17 mouse cellular contexts compared by ENCODE assay signal in the genomic region with DNA sequence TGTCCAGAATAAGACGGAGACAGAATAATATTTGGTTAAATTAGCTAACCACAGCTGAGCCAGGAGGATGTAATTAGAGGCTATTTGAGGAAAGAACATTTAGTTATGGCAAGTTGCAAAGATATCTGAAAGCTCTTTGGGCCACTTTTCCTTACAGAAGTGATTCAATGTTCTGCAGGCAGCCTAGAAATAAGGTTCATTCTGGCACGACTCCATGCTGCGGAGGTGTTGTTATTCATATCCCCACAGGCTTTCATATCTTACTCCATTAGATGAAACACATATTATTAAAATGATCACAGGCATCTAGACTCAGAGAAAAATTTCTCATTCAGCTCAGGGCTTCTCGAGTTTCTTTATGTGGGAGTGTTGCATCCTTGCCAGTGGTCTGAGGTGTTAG.
DNase-seq lines count a peak whose midpoint lies in the region; ATAC-seq and TF ChIP-seq lines count a peak whose summit lies in the region.
"Had no signal": no experiment of that assay in that cellular context is flagged by ENCODE, and none has a peak within 500 bp of the region (broad histone marks: within the 10 kb centered on the region; RNA-seq: fewer than 3 reads in every experiment).

No protein-coding gene starts in this region.

- no peak overlapping the region for H3K9ac ChIP-seq in forebrain, embryonic 16.5 days (replicated peaks; ENCODE audit: low read depth, low read length)
- H3K9ac ChIP-seq in stomach, postnatal 0 days (ENCODE audit: low read length) = no peak overlapping the region
- H3K9ac ChIP-seq: hindbrain, embryonic 13.5 days; intestine, embryonic 15.5 days; kidney, embryonic 15.5 days; liver, embryonic 15.5 days had no signal

- TF ChIP-seq EP300 in stomach, postnatal 0 days (optimal IDR thresholded peaks at IDR 0.05) = no peak

- no peak for ATAC-seq in forebrain, embryonic 16.5 days
- no peak for ATAC-seq in stomach, postnatal 0 days (ENCODE audit: low FRiP score, low TSS enrichment)
- ATAC-seq: forebrain, embryonic 14.5 days; intestine, embryonic 15.5 days; lung, postnatal 0 days had no signal

- DNase-seq in brain, embryonic 14.5 days (ENCODE audit: low read depth) = peak; percentile 8
- peak; percentile 44 to 61 for DNase-seq in frontal cortex, postnatal 36 days (ENCODE audit: low spot score in 2 of 2)
- DNase-seq in left cerebral cortex, adult 2 months (ENCODE audit: extremely low spot score in 1 of 2, low spot score in 2 of 2) = peak; percentile 30 to 55
- DNase-seq in right cerebral cortex, postnatal 14 days = peak; percentile 12
- DNase-seq in gastrocnemius, postnatal 10 days = no peak
- DNase-seq in stomach, postnatal 0 days (ENCODE audit: low spot score) = no peak
- DNase-seq: adrenal gland, postnatal 25 days; cerebellum, adult 9-11 months; gastrocnemius, postnatal 36 days; midbrain, embryonic 14.5 days had no signal

- H3K36me3 ChIP-seq in forebrain, embryonic 16.5 days (ENCODE audit: control insufficient read depth, insufficient read depth) = no peaks in the 10 kb centered on the region
- no peaks in the 10 kb centered on the region for H3K36me3 ChIP-seq in stomach, postnatal 0 days (ENCODE audit: control insufficient read depth, insufficient read depth, low read length)
- H3K36me3 ChIP-seq: hindbrain, embryonic 13.5 days; intestine, embryonic 15.5 days; kidney, embryonic 15.5 days; liver, embryonic 15.5 days had no signal

- no peak overlapping the region for H3K27ac ChIP-seq in left cerebral cortex, adult 2 months
- no peak overlapping the region for H3K27ac ChIP-seq in forebrain, embryonic 16.5 days (ENCODE audit: low read length)
- no peak overlapping the region for H3K27ac ChIP-seq in stomach, postnatal 0 days (replicated peaks)
- H3K27ac ChIP-seq: hindbrain, embryonic 13.5 days; intestine, embryonic 15.5 days; kidney, embryonic 15.5 days; liver, embryonic 15.5 days had no signal

- H3K4me2 ChIP-seq in forebrain, embryonic 16.5 days (ENCODE audit: low read length) = no peak overlapping the region
- H3K4me2 ChIP-seq in stomach, postnatal 0 days (replicated peaks; ENCODE audit: low read depth) = no peak overlapping the region
- H3K4me2 ChIP-seq: hindbrain, embryonic 13.5 days; intestine, embryonic 15.5 days; kidney, embryonic 15.5 days; liver, embryonic 15.5 days had no signal

- H3K27me3 ChIP-seq in forebrain, embryonic 16.5 days (replicated peaks; ENCODE audit: control insufficient read depth, insufficient read depth, low read length) = no peaks in the 10 kb centered on the region
- H3K27me3 ChIP-seq in stomach, postnatal 0 days (ENCODE audit: control insufficient read depth, insufficient read depth, low read length) = no peaks in the 10 kb centered on the region
- H3K27me3 ChIP-seq: hindbrain, embryonic 13.5 days; intestine, embryonic 15.5 days; kidney, embryonic 15.5 days; liver, embryonic 15.5 days had no signal

- 76% methylated on average over 4 of the region's 4 CpGs for WGBS in forebrain, embryonic 16.5 days
- 67% methylated on average over 4 of the region's 4 CpGs for WGBS in stomach, postnatal 0 days

- intact Hi-C loops in left cerebral cortex, adult 2 months (cut with DNase I) = loop anchor here (10.0 kb wide), 1 partner anchor 482 kb away; no protein-coding TSS in a partner anchor

- no peak overlapping the region for H3K4me3 ChIP-seq in left cerebral cortex, adult 2 months
- H3K4me3 ChIP-seq in forebrain, embryonic 16.5 days (replicated peaks; ENCODE audit: low read length) = no peak overlapping the region
- H3K4me3 ChIP-seq in stomach, postnatal 0 days (ENCODE audit: low read depth, low read length) = no peak overlapping the region
- H3K4me3 ChIP-seq: hindbrain, embryonic 13.5 days; intestine, embryonic 15.5 days; kidney, embryonic 15.5 days; liver, embryonic 15.5 days had no signal

- H3K4me1 ChIP-seq in forebrain, embryonic 16.5 days (replicated peaks; ENCODE audit: control insufficient read depth, insufficient read depth, low read length) = no peaks in the 10 kb centered on the region
- H3K4me1 ChIP-seq in stomach, postnatal 0 days (replicated peaks; ENCODE audit: control insufficient read depth, insufficient read depth) = no peaks in the 10 kb centered on the region
- H3K4me1 ChIP-seq: hindbrain, embryonic 13.5 days; intestine, embryonic 15.5 days; kidney, embryonic 15.5 days; liver, embryonic 15.5 days had no signal

- H3K9me3 ChIP-seq in forebrain, embryonic 16.5 days (ENCODE audit: control insufficient read depth, low read length) = no peaks in the 10 kb centered on the region
- no peaks in the 10 kb centered on the region for H3K9me3 ChIP-seq in stomach, postnatal 0 days (ENCODE audit: control insufficient read depth, low read length)
- H3K9me3 ChIP-seq: hindbrain, embryonic 13.5 days; intestine, embryonic 15.5 days; kidney, embryonic 15.5 days; liver, embryonic 15.5 days had no signal

- no peak for TF ChIP-seq CTCF in brain, embryonic 14.5 days (IDR thresholded peaks at IDR 0.05; ENCODE audit: borderline replicate concordance, extremely low read depth, insufficient read depth, insufficient read length)
- TF ChIP-seq CTCF in left cerebral cortex, adult 2 months (IDR thresholded peaks at IDR 0.05) = no peak
- no peak for TF ChIP-seq CTCF in stomach, postnatal 0 days (IDR thresholded peaks at IDR 0.05; ENCODE audit: low read depth)

- TF ChIP-seq POLR2A in brain, embryonic 14.5 days (IDR thresholded peaks at IDR 0.05; ENCODE audit: borderline replicate concordance, extremely low read depth, insufficient read depth, insufficient read length, poor library complexity, severe bottlenecking) = no peak

Comparison
In these comparisons a context has a peak if more than half of its experiments do, and no peak if none do; other contexts are left out.
1. DNase-seq: peak in brain, embryonic 14.5 days (single experiment), frontal cortex, postnatal 36 days (2 of 2), left cerebral cortex, adult 2 months (2 of 2) and right cerebral cortex, postnatal 14 days (single experiment); none in gastrocnemius, postnatal 10 days (single experiment) and stomach, postnatal 0 days (single experiment).